Mouse (Mus musculus) cortical plate, adult 2 months (tissue): ENCODE data around the gene Emc10.

Experiments used
- CTCF ChIP-seq: fragments of 200-500 bp; IDR thresholded peaks from 2 replicates; pipeline ENCODE4 v1.5.1; 2011; ENCODE audit warnings: mild to moderate bottlenecking, control low read depth, low read length; ENCODE audit not compliant: insufficient read depth; ENCODE audit errors: extremely low read depth
- POLR2A ChIP-seq: fragments of 200-500 bp; IDR thresholded peaks from 2 replicates; pipeline ENCODE4 v1.6.1; 2011; ENCODE audit warnings: mild to moderate bottlenecking, low read length, control low read depth; ENCODE audit not compliant: insufficient read depth; ENCODE audit errors: extremely low read depth

- no peak for TF ChIP-seq POLR2A
- no peak for TF ChIP-seq CTCF
These were observed 26.7 kb upstream of the Emc10 start for GRCm38 (mm10) chr7:44523056-44523455.
